Mouse (Mus musculus) stomach, postnatal 0 days (tissue): ENCODE results near the gene Epb42. TPM values are rescaled to one million over a fixed set of nuclear protein-coding genes. Genes with fewer than 3 reads are reported as not detected.

Source experiments
- ATAC-seq: fragments of 200-750 bp; cut with Nextera tagmentation; 2 replicates; pipeline ENCODE4 v1.8.0; 2017; ENCODE audit not compliant: low FRiP score, low TSS enrichment
- DNase-seq: peaks from one replicate; pipeline ENCODE4 v3.0.0-alpha.2; 2016; ENCODE audit warnings: low spot score
- H3K27ac ChIP-seq: fragments of 300-500 bp; sonication (generic); replicated peaks from 2 replicates; pipeline ENCODE4 v1.5.1; 2014; ENCODE audit warnings: mild to moderate bottlenecking, control low read depth
- H3K27me3 ChIP-seq: fragments of 300-500 bp; sonication (generic); 2 replicates; pipeline ENCODE4 v1.6.1; 2014; ENCODE audit warnings: low read length; ENCODE audit not compliant: control insufficient read depth, insufficient read depth
- H3K36me3 ChIP-seq: fragments of 300-500 bp; sonication (generic); 2 replicates; pipeline ENCODE4 v1.6.1; 2014; ENCODE audit warnings: low read length, mixed read lengths; ENCODE audit not compliant: control insufficient read depth, insufficient read depth
- H3K4me1 ChIP-seq: fragments of 300-500 bp; sonication (generic); replicated peaks from 2 replicates; pipeline ENCODE4 v1.6.1; 2014; ENCODE audit warnings: antibody characterized with exemption; ENCODE audit not compliant: control insufficient read depth, insufficient read depth
- H3K4me2 ChIP-seq: fragments of 300-500 bp; sonication (generic); replicated peaks from 2 replicates; pipeline ENCODE4 v1.6.1; 2014; ENCODE audit warnings: low read depth, mild to moderate bottlenecking, control low read depth, moderate library complexity
- H3K4me3 ChIP-seq: fragments of 300-500 bp; sonication (generic); 2 replicates; pipeline ENCODE4 v1.5.1; 2014; ENCODE audit warnings: low read depth, low read length, control low read depth
- H3K9ac ChIP-seq: fragments of 300-500 bp; sonication (generic); 2 replicates; pipeline ENCODE4 v1.6.1; 2014; ENCODE audit warnings: mild to moderate bottlenecking, low read length, control low read depth, mixed read lengths
- H3K9me3 ChIP-seq: fragments of 300-500 bp; sonication (generic); 2 replicates; pipeline ENCODE4 v1.6.1; 2016; ENCODE audit warnings: low read length; ENCODE audit not compliant: control insufficient read depth
- CTCF ChIP-seq: IDR thresholded peaks from 2 replicates; pipeline ENCODE4 v1.5.1; 2016; ENCODE audit warnings: antibody characterized with exemption, low read depth, mild to moderate bottlenecking, moderate library complexity
- EP300 ChIP-seq: optimal IDR thresholded peaks from 2 replicates; pipeline ENCODE3; 2016; ENCODE audit warnings: antibody characterized with exemption
- WGBS: fragments of 180-500 bp; shearing (Covaris S2); extraction: QIAGEN DNeasy Blood & Tissue Kit; methylation state at CpG from one replicate; pipeline ENCODE4 v1.1.7; 2014; 5-methylcytosine and 5-hydroxymethylcytosine counted together
- polyA plus RNA-seq: library from polyadenylated mRNA; unstranded; fragments of >200 nt; fragmentation: Nextera tagmentation; extraction: Ambion mirVana; gene quantifications from 2 replicates; pipeline ENCODE4 v1.2.1, GENCODE M21; 2015

Gene Epb42
- 0.22 and 0.23 TPM in 2 replicates for polyA plus RNA-seq

- ATAC-seq (no peak), DNase-seq (no peak)
- no peak within 1 kb of the TSS for H3K4me2 ChIP-seq
- no peak within 1 kb of the TSS for H3K9ac ChIP-seq
- TF ChIP-seq EP300 (no peak), CTCF (no peak)
- no peak within 1 kb of the TSS for H3K4me3 ChIP-seq
- H3K27ac ChIP-seq = no peak within 1 kb of the TSS
- H3K36me3 ChIP-seq = no peaks in the 10 kb centered on the region
- WGBS = 46% methylated on average over 5 of the region's 5 CpGs
- no peaks in the 10 kb centered on the region for H3K27me3 ChIP-seq
- H3K4me1 ChIP-seq = no peaks in the 10 kb centered on the region
- H3K9me3 ChIP-seq = no peaks in the 10 kb centered on the region
These were observed at the start of gene Epb42 for GRCm38 (mm10) chr2:121036733-121037341. Epb42 (minus strand) TSS chr2:121037072.

DNA sequence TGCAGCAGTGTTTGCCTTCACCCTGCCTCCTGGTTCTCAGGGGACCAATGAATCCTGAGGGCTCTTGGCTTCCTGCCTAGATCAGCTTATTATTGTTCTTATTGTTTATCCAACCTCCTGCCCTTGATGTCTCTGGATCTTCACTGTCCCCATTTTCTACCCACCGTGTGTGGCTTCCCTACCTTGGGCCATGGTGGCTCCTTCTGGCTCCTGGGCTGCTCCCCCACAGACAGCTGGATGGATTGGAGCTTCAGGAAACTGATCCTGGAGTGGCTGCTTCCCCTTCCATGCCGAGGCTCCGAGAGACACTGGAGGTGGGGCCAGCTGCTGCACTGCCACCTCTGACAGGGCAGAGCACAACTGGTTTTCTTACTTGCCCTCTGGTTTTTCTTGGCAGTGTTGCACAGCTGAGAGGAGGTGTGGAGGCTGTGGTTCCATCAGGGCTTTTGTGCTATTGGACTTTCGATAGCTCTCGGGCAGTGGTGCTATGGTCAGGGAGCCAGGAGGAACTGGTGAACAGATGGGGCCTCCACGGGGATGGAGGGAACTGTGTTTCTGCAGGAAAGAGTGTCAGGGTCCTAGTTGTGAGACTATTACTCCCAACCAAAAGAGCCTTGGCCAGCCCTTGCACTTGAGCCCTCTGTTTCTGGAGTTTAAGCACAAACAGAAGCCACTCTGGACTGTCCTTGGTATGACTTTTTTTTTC is 48.8 kb upstream of the Epb42 start, which contains the start of gene Tgm5:
TSS of gene Tgm5 (minus strand) at position 362 of the 706 bp plus-strand sequence.
- DNase-seq (peak; percentile 17), ATAC-seq (no peak)
- Histone ChIP-seq H3K27ac (peak within 1 kb of the TSS; percentile 35; the same call in 1 of the 2 replicates), H3K9ac (no peak within 1 kb of the TSS), H3K27me3 (no peaks in the 10 kb centered on the region), H3K9me3 (no peaks in the 10 kb centered on the region), H3K4me2 (no peak within 1 kb of the TSS), H3K36me3 (no peaks in the 10 kb centered on the region), H3K4me1 (no peaks in the 10 kb centered on the region), H3K4me3 (no peak within 1 kb of the TSS)
- TF ChIP-seq EP300 (no peak), CTCF (no peak)
- WGBS = 34% methylated on average over 6 of the region's 6 CpGs

GRCm38 (mm10) chr2:121082626-121083025 is 45.8 kb upstream of the Epb42 start:
- no peak for ATAC-seq
- H3K36me3 ChIP-seq = no peaks in the 10 kb centered on the region
- DNase-seq = no peak
- WGBS = 81% methylated on average over 1 of the region's 1 CpGs
- no peaks in the 10 kb centered on the region for H3K4me1 ChIP-seq
- no peak overlapping the region for H3K27ac ChIP-seq
- no peak overlapping the region for H3K4me3 ChIP-seq
- no peaks in the 10 kb centered on the region for H3K9me3 ChIP-seq
- H3K27me3 ChIP-seq = no peaks in the 10 kb centered on the region
- TF ChIP-seq EP300 (no peak), CTCF (no peak)
- no peak overlapping the region for H3K4me2 ChIP-seq
- no peak overlapping the region for H3K9ac ChIP-seq

- no peak overlapping the region for H3K4me3 ChIP-seq
- no peak overlapping the region for H3K9ac ChIP-seq
- H3K4me1 ChIP-seq = no peaks in the 10 kb centered on the region
- ATAC-seq (no peak), DNase-seq (no peak)
- 71% methylated on average over 7 of the region's 7 CpGs for WGBS
- no peak overlapping the region for H3K27ac ChIP-seq
- H3K4me2 ChIP-seq = no peak overlapping the region
- H3K36me3 ChIP-seq = no peaks in the 10 kb centered on the region
- H3K9me3 ChIP-seq = no peaks in the 10 kb centered on the region
- H3K27me3 ChIP-seq = no peaks in the 10 kb centered on the region
- TF ChIP-seq CTCF = no peak
- TF ChIP-seq EP300 = no peak
These were observed 37.9 kb upstream of the Epb42 start for GRCm38 (mm10) chr2:121074747-121075146.

DNA sequence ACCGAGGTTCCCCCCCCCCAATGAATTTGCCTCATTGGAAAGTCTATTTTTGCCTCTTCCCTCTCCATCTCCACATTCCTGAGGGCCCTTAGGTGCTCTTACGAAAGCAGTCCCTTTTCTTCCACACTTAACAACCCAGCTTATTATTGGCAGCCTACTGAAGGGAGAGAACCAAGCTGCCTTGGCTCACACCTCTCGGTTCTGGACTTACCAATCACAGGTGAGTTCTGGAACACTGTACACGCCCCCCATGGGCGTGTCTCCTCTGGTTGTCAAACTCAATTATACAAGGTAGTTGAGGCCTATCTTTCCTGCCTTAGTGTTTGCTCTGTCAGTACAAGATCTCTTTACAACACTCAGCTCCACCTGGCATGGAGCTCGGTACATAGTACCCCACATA is 35.0 kb upstream of the Epb42 start:
- H3K36me3 ChIP-seq = no peaks in the 10 kb centered on the region
- 71% methylated on average over 6 of the region's 6 CpGs for WGBS
- no peaks in the 10 kb centered on the region for H3K27me3 ChIP-seq
- H3K4me3 ChIP-seq = no peak overlapping the region
- ATAC-seq (no peak), DNase-seq (no peak)
- H3K9ac ChIP-seq = no peak overlapping the region
- no peaks in the 10 kb centered on the region for H3K9me3 ChIP-seq
- no peaks in the 10 kb centered on the region for H3K4me1 ChIP-seq
- no peak for TF ChIP-seq CTCF
- TF ChIP-seq EP300 = no peak
- no peak overlapping the region for H3K27ac ChIP-seq
- H3K4me2 ChIP-seq = no peak overlapping the region

- H3K9me3 ChIP-seq = no peaks in the 10 kb centered on the region
- no peak overlapping the region for H3K4me3 ChIP-seq
- H3K27ac ChIP-seq = no peak overlapping the region
- WGBS = 64% methylated on average over 6 of the region's 6 CpGs
- no peaks in the 10 kb centered on the region for H3K27me3 ChIP-seq
- H3K9ac ChIP-seq = no peak overlapping the region
- no peaks in the 10 kb centered on the region for H3K36me3 ChIP-seq
- no peak overlapping the region for H3K4me2 ChIP-seq
- H3K4me1 ChIP-seq = no peaks in the 10 kb centered on the region
- TF ChIP-seq CTCF = no peak
- TF ChIP-seq EP300 = no peak
- DNase-seq (no peak), ATAC-seq (no peak)
These were observed 32.6 kb upstream of the Epb42 start for GRCm38 (mm10) chr2:121069506-121069905.
